Mouse (Mus musculus): ENCODE results near the gene Copz1.

Gene Copz1

GRCm38 (mm10) chr15:103289600-103289999, 17.1 kb downstream of the Copz1 start:
- in situ Hi-C loops (cut with MboI, MseI), result no loop called here

- in situ Hi-C loops (cut with MboI, MseI), result no loop called here
Observed at GRCm38 (mm10) chr15:103290417-103290816, 17.9 kb downstream of the Copz1 start.

- in situ Hi-C loops (cut with MboI, MseI), result no loop called here
Observed at GRCm38 (mm10) chr15:103290843-103291242, 18.3 kb downstream of the Copz1 start.

- in situ Hi-C loops (cut with MboI, MseI), result no loop called here
Observed at GRCm38 (mm10) chr15:103292673-103293345, 20.3 kb downstream of the Copz1 start.

GRCm38 (mm10) chr15:103293375-103293774, 20.9 kb downstream of the Copz1 start:
- in situ Hi-C loops (cut with MboI, MseI), result no loop called here

GRCm38 (mm10) chr15:103294649-103295048, 22.1 kb downstream of the Copz1 start:
- in situ Hi-C loops (cut with MboI, MseI), result no loop called here

- in situ Hi-C loops (cut with MboI, MseI), result no loop called here
Observed at GRCm38 (mm10) chr15:103295851-103296250, 23.3 kb downstream of the Copz1 start.

- in situ Hi-C loops (cut with MboI, MseI), result no loop called here
Observed at GRCm38 (mm10) chr15:103297313-103297712, 24.8 kb downstream of the Copz1 start.

- in situ Hi-C loops (cut with MboI, MseI), result no loop called here
Observed at GRCm38 (mm10) chr15:103298026-103298425, 25.5 kb downstream of the Copz1 start.

- in situ Hi-C loops (cut with MboI, MseI), result no loop called here
Observed at GRCm38 (mm10) chr15:103298861-103299616, 26.5 kb downstream of the Copz1 start.

- in situ Hi-C loops (cut with MboI, MseI), result no loop called here
Observed at GRCm38 (mm10) chr15:103299644-103300043, 27.1 kb downstream of the Copz1 start.

GRCm38 (mm10) chr15:103300067-103300471, 27.6 kb downstream of the Copz1 start:
- in situ Hi-C loops (cut with MboI, MseI), result no loop called here

- in situ Hi-C loops (cut with MboI, MseI), result no loop called here
Observed at GRCm38 (mm10) chr15:103300560-103300959, 28.0 kb downstream of the Copz1 start.

- in situ Hi-C loops (cut with MboI, MseI), result no loop called here
Observed at GRCm38 (mm10) chr15:103301046-103301445, 28.5 kb downstream of the Copz1 start.

- in situ Hi-C loops (cut with MboI, MseI), result no loop called here
Observed at GRCm38 (mm10) chr15:103301547-103302340, 29.2 kb downstream of the Copz1 start.

- in situ Hi-C loops (cut with MboI, MseI), result no loop called here
Observed at GRCm38 (mm10) chr15:103302341-103303021, 30.0 kb downstream of the Copz1 start.

- in situ Hi-C loops (cut with MboI, MseI), result no loop called here
Observed at GRCm38 (mm10) chr15:103303916-103304615, 31.6 kb downstream of the Copz1 start.

GRCm38 (mm10) chr15:103304616-103304969, 32.1 kb downstream of the Copz1 start:
- in situ Hi-C loops (cut with MboI, MseI), result no loop called here

GRCm38 (mm10) chr15:103305070-103305678, 32.7 kb downstream of the Copz1 start:
- in situ Hi-C loops (cut with MboI, MseI), result loop anchor here (5.0 kb wide), 3 partner anchors 53 to 318 kb away; no protein-coding TSS in a partner anchor

Measured in T-helper 17 cell (primary cell).